Mouse (Mus musculus): Measurements from ENCODE around the gene Csf2.
"Not testable (repeated sequence)": the region's sequence is repeated elsewhere in the genome, so short reads cannot be mapped to it uniquely, and the experiment has no call there.

The Csf2 gene

GRCm38 (mm10) chr11:54248940-54249717 is at the start of gene Csf2:
TSS of gene Csf2 (minus strand) at chr11:54249667.
- DNase-seq (ENCODE audit: extremely low read depth, low read depth, low spot score) = no peak

GRCm38 (mm10) chr11:54298777-54299176 is 49.3 kb upstream of the Csf2 start:
- DNase-seq (ENCODE audit: extremely low read depth, low read depth, low spot score) = no peak

- not testable (repeated sequence) for DNase-seq (ENCODE audit: extremely low read depth, low read depth, low spot score)
These were observed 48.0 kb upstream of the Csf2 start for GRCm38 (mm10) chr11:54297471-54297870.

GRCm38 (mm10) chr11:54296734-54297133 is 47.3 kb upstream of the Csf2 start:
- DNase-seq (ENCODE audit: extremely low read depth, low read depth, low spot score) = no peak

- DNase-seq (ENCODE audit: extremely low read depth, low read depth, low spot score) = no peak
These were observed 46.5 kb upstream of the Csf2 start for GRCm38 (mm10) chr11:54295971-54296370.

GRCm38 (mm10) chr11:54293980-54294807 is 44.7 kb upstream of the Csf2 start:
- DNase-seq (ENCODE audit: extremely low read depth, low read depth, low spot score) = no peak

GRCm38 (mm10) chr11:54292163-54292562 is 42.7 kb upstream of the Csf2 start:
- DNase-seq (ENCODE audit: extremely low read depth, low read depth, low spot score) = no peak

- no peak for DNase-seq (ENCODE audit: extremely low read depth, low read depth, low spot score)
These were observed 38.5 kb upstream of the Csf2 start for GRCm38 (mm10) chr11:54287821-54288453.

GRCm38 (mm10) chr11:54271437-54271949 is 22.0 kb upstream of the Csf2 start:
- no peak for DNase-seq (ENCODE audit: extremely low read depth, low read depth, low spot score)

- DNase-seq (ENCODE audit: extremely low read depth, low read depth, low spot score) = no peak
These were observed 19.9 kb upstream of the Csf2 start for GRCm38 (mm10) chr11:54269191-54269896.

GRCm38 (mm10) chr11:54267177-54267576 is 17.7 kb upstream of the Csf2 start, which contains the start of gene Il3:
TSS of gene Il3 (minus strand) at chr11:54267277.
- no peak for DNase-seq (ENCODE audit: extremely low read depth, low read depth, low spot score)

- DNase-seq (ENCODE audit: extremely low read depth, low read depth, low spot score) = no peak
These were observed 15.1 kb upstream of the Csf2 start for GRCm38 (mm10) chr11:54264542-54264941.

- no peak for DNase-seq (ENCODE audit: extremely low read depth, low read depth, low spot score)
These were observed 14.1 kb upstream of the Csf2 start for GRCm38 (mm10) chr11:54263405-54264031.

GRCm38 (mm10) chr11:54256624-54257376 is 7.3 kb upstream of the Csf2 start:
- DNase-seq (ENCODE audit: extremely low read depth, low read depth, low spot score) = no peak

- no peak for DNase-seq (ENCODE audit: extremely low read depth, low read depth, low spot score)
These were observed 4.6 kb upstream of the Csf2 start for GRCm38 (mm10) chr11:54254114-54254513.

- no peak for DNase-seq (ENCODE audit: extremely low read depth, low read depth, low spot score)
These were observed 1.1 kb upstream of the Csf2 start for GRCm38 (mm10) chr11:54250575-54250974.

- no peak for DNase-seq (ENCODE audit: extremely low read depth, low read depth, low spot score)
These were observed 281 bp upstream of the Csf2 start for GRCm38 (mm10) chr11:54249748-54250147.

GRCm38 (mm10) chr11:54247251-54247950 is 2.1 kb downstream of the Csf2 start:
- DNase-seq (ENCODE audit: extremely low read depth, low read depth, low spot score) = no peak

- no peak for DNase-seq (ENCODE audit: extremely low read depth, low read depth, low spot score)
These were observed 5.0 kb downstream of the Csf2 start for GRCm38 (mm10) chr11:54244465-54244864.

All from fat pad, adult 2 months (tissue).